Mouse (Mus musculus): ENCODE measurements around the gene Oaz2. TPM values are rescaled to one million over a fixed set of nuclear protein-coding genes. Genes with fewer than 3 reads are reported as not detected.

Gene Oaz2
- polyA plus RNA-seq, 1 experiment from 2014 or later: 258 TPM

GRCm38 (mm10) chr9:65630631-65631353, 37.0 kb upstream of the Oaz2 start:
- ATAC-seq (ENCODE audit: low FRiP score, low TSS enrichment) (peak; percentile 74), DNase-seq (peak; percentile 62)
- Histone ChIP-seq H3K27me3 (ENCODE audit: control insufficient read depth, insufficient read depth, low read length) (peaks cover 54% of the 10 kb centered on the region), H3K36me3 (ENCODE audit: control insufficient read depth, insufficient read depth, low read length) (no peaks in the 10 kb centered on the region), H3K4me1 (ENCODE audit: control insufficient read depth, insufficient read depth, low read length) (peaks cover 19% of the 10 kb centered on the region), H3K4me3 (replicated peaks; ENCODE audit: low read depth, low read length) (peak overlapping the region; percentile 64), H3K4me2 (ENCODE audit: low read length) (peak overlapping the region; percentile 97), H3K9me3 (ENCODE audit: control insufficient read depth, low read length) (no peaks in the 10 kb centered on the region), H3K27ac (replicated peaks; ENCODE audit: low read depth, low read length) (no peak overlapping the region), H3K9ac (replicated peaks; ENCODE audit: low read length) (peak overlapping the region; percentile 53)
- WGBS: under 1% methylated on average over 52 of the region's 78 CpGs

DNA sequence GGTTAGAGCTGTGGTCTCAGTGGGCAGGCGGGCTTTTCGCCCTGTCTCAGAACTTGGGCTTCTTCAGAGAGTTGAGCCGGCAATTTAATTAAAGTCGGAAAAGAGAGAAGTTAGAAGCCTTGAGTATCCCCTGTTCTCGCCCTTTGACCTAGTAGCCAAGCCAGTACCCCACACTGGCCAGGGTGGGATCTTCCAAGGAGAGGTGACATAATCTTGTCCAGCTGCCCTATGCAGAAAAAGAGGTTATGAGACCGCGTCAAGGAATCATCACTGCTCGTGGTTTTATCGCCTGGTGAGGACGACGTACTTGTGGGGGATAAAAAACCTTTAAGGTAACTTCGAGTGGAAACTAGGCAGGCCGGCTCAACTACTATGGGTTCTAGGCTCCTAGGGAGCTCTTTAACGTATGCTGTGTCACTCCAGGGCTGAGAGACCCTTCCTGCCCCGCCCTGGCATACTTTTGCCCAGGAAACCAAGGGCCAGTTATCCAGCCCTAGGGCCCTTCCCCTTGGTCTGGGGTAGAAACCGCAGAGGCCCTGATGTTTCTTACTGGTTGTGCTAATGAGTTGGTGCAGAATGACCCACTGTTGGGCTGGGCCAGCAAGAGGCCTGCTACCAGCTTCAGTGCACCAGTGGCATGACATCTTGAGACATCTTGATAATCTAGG, 36.3 kb upstream of the Oaz2 start:
- DNase-seq: no peak
- Histone ChIP-seq H3K9ac (replicated peaks; ENCODE audit: low read length) (peak overlapping the region; percentile 53; the same call in 1 of the 2 replicates), H3K27ac (replicated peaks; ENCODE audit: low read depth, low read length) (no peak overlapping the region), H3K4me1 (ENCODE audit: control insufficient read depth, insufficient read depth, low read length) (peaks cover 19% of the 10 kb centered on the region), H3K4me3 (replicated peaks; ENCODE audit: low read depth, low read length) (peak overlapping the region; percentile 64), H3K9me3 (ENCODE audit: control insufficient read depth, low read length) (no peaks in the 10 kb centered on the region), H3K27me3 (ENCODE audit: control insufficient read depth, insufficient read depth, low read length) (peaks cover 54% of the 10 kb centered on the region), H3K4me2 (ENCODE audit: low read length) (peak overlapping the region; percentile 97), H3K36me3 (ENCODE audit: control insufficient read depth, insufficient read depth, low read length) (no peaks in the 10 kb centered on the region)
- 16% methylated on average over 16 of the region's 16 CpGs for WGBS
- ATAC-seq (ENCODE audit: low FRiP score, low TSS enrichment): no peak

DNA sequence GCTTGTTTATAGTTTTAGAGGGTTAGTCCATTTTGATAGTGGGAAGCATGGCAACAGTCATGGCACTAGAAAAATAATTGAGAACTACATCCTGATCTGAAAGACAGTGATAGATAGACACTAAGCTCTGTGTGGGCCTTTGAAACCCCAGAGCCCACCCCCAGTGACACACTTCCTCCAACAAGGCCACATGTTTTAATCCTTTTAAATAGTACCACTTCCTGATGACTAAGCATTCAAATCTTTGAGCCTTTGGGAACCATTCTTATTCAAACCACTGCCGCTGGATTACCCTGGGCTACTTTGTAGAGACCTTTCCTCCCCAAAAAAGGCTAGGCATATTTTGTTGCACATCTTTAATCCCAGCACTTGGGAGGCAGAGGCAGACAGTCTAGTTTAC, 32.0 kb upstream of the Oaz2 start:
- Histone ChIP-seq H3K4me1 (ENCODE audit: control insufficient read depth, insufficient read depth, low read length) (0 out of 2 replicates have a peak, but pooled peaks cover 5% of the 10 kb centered on the region), H3K9me3 (ENCODE audit: control insufficient read depth, low read length) (no peaks in the 10 kb centered on the region), H3K9ac (replicated peaks; ENCODE audit: low read length) (no peak overlapping the region), H3K4me3 (replicated peaks; ENCODE audit: low read depth, low read length) (no peak overlapping the region), H3K27me3 (ENCODE audit: control insufficient read depth, insufficient read depth, low read length) (peaks cover 22% of the 10 kb centered on the region), H3K27ac (replicated peaks; ENCODE audit: low read depth, low read length) (no peak overlapping the region), H3K4me2 (ENCODE audit: low read length) (no peak overlapping the region), H3K36me3 (ENCODE audit: control insufficient read depth, insufficient read depth, low read length) (no peaks in the 10 kb centered on the region)
- ATAC-seq (ENCODE audit: low FRiP score, low TSS enrichment) (no peak), DNase-seq (no peak)
- WGBS: 41% methylated on average over 1 of the region's 1 CpGs

DNA sequence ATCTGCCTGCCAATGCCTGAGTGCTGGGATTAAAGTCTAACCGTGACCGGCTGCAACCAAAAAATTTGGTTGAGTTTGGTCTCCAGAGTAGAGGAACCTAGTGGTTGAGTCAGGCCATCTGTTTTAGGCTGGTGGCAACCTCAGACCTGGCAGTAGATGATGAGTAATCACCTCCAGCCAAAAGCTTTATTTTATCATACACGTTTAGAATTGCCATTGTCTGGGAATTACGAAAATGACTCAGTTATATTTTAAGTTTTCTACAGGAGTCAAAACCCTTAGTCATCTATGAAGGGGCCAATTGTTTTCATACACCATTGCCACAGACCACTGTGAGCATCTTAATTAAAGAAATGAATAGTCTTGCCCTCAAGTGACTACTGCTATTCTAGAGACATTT, 30.9 kb upstream of the Oaz2 start:
- Histone ChIP-seq H3K4me2 (ENCODE audit: low read length) (no peak overlapping the region), H3K27ac (replicated peaks; ENCODE audit: low read depth, low read length) (no peak overlapping the region), H3K4me1 (ENCODE audit: control insufficient read depth, insufficient read depth, low read length) (no peaks in the 10 kb centered on the region), H3K9ac (replicated peaks; ENCODE audit: low read length) (no peak overlapping the region), H3K36me3 (ENCODE audit: control insufficient read depth, insufficient read depth, low read length) (no peaks in the 10 kb centered on the region), H3K4me3 (replicated peaks; ENCODE audit: low read depth, low read length) (no peak overlapping the region), H3K27me3 (ENCODE audit: control insufficient read depth, insufficient read depth, low read length) (peaks cover 10% of the 10 kb centered on the region), H3K9me3 (ENCODE audit: control insufficient read depth, low read length) (no peaks in the 10 kb centered on the region)
- ATAC-seq (ENCODE audit: low FRiP score, low TSS enrichment): no peak
- 90% methylated on average over 4 of the region's 4 CpGs for whole genome bisulfite sequencing
- no peak for DNase-seq

GRCm38 (mm10) chr9:65639065-65639464, 28.7 kb upstream of the Oaz2 start:
- no peak for DNase-seq
- H3K27me3 ChIP-seq (ENCODE audit: control insufficient read depth, insufficient read depth, low read length): no peaks in the 10 kb centered on the region
- H3K4me2 ChIP-seq (ENCODE audit: low read length): no peak overlapping the region
- H3K36me3 ChIP-seq (ENCODE audit: control insufficient read depth, insufficient read depth, low read length): no peaks in the 10 kb centered on the region
- no peak overlapping the region for H3K27ac ChIP-seq (replicated peaks; ENCODE audit: low read depth, low read length)
- ATAC-seq (ENCODE audit: low FRiP score, low TSS enrichment): no peak
- WGBS: 69% methylated on average over 5 of the region's 5 CpGs
- H3K4me1 ChIP-seq (ENCODE audit: control insufficient read depth, insufficient read depth, low read length): no peaks in the 10 kb centered on the region
- no peak overlapping the region for H3K9ac ChIP-seq (replicated peaks; ENCODE audit: low read length)
- H3K4me3 ChIP-seq (replicated peaks; ENCODE audit: low read depth, low read length): no peak overlapping the region
- H3K9me3 ChIP-seq (ENCODE audit: control insufficient read depth, low read length): no peaks in the 10 kb centered on the region

DNA sequence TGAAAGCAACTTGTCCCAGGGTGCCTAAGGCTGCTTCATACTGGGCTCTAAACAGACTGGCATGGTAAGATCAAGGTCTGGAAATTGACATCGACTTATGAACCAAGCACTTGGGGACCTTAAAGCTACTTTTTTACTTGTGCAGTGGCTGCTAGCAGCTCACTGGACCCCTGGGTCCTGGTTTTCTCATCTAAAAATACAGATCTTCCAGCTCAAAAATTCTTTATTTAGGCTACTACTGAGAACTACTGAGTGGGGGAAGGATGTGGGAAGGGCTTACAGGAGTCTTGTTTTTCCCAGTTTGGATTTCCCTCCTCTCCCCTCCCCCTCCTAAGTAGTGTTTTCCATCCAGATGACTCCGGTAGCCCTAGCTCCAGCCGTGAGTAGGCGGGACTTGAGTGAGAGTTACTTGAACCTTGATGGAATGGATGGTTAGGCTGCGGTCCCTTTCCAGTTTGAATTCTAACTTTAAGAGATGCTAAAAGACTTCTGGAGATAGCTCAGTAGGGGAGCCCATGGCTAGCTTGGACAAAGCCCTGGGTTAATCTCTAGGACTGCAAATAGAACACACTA, 26.9 kb upstream of the Oaz2 start:
- no peaks in the 10 kb centered on the region for H3K4me1 ChIP-seq (ENCODE audit: control insufficient read depth, insufficient read depth, low read length)
- H3K4me2 ChIP-seq (ENCODE audit: low read length): no peak overlapping the region
- no peak overlapping the region for H3K27ac ChIP-seq (replicated peaks; ENCODE audit: low read depth, low read length)
- no peaks in the 10 kb centered on the region for H3K9me3 ChIP-seq (ENCODE audit: control insufficient read depth, low read length)
- no peaks in the 10 kb centered on the region for H3K27me3 ChIP-seq (ENCODE audit: control insufficient read depth, insufficient read depth, low read length)
- no peak overlapping the region for H3K4me3 ChIP-seq (replicated peaks; ENCODE audit: low read depth, low read length)
- 10% methylated on average over 5 of the region's 5 CpGs for WGBS
- H3K9ac ChIP-seq (replicated peaks; ENCODE audit: low read length): no peak overlapping the region
- no peak for ATAC-seq (ENCODE audit: low FRiP score, low TSS enrichment)
- no peaks in the 10 kb centered on the region for H3K36me3 ChIP-seq (ENCODE audit: control insufficient read depth, insufficient read depth, low read length)
- DNase-seq: peak; percentile 10

DNA sequence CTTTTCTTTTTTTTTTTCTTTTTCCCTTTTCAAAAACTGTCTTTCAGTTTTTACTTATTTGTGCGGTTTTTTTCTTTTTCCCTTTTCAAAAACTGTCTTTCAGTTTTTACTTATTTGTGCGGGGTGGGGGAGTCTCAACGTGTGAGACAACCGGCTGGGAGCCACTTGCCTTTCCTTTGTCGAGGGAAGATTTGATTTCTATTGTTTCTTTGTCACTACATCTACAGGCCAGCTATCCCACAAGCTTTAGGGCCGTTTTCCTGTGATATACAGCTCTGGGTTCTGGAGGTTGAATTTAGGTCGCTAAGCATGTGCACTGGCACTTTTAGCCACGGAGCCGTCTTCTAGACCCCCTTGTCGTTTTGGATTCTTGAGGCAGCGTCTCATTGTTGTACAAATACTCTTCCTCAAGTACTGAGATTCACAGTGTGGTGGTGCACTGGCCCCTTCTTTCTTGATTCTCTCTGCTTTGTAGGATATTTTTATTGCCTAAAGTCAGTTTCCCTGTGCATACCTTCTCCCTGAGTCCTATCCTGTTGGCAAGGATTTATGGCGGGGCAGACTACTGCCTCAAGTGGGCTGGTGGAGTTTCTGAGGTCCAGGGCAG, 26.3 kb upstream of the Oaz2 start:
- Histone ChIP-seq H3K4me2 (ENCODE audit: low read length) (no peak overlapping the region), H3K9me3 (ENCODE audit: control insufficient read depth, low read length) (no peaks in the 10 kb centered on the region), H3K4me1 (ENCODE audit: control insufficient read depth, insufficient read depth, low read length) (no peaks in the 10 kb centered on the region), H3K27me3 (ENCODE audit: control insufficient read depth, insufficient read depth, low read length) (no peaks in the 10 kb centered on the region), H3K36me3 (ENCODE audit: control insufficient read depth, insufficient read depth, low read length) (no peaks in the 10 kb centered on the region), H3K27ac (replicated peaks; ENCODE audit: low read depth, low read length) (no peak overlapping the region), H3K4me3 (replicated peaks; ENCODE audit: low read depth, low read length) (no peak overlapping the region), H3K9ac (replicated peaks; ENCODE audit: low read length) (no peak overlapping the region)
- ATAC-seq (ENCODE audit: low FRiP score, low TSS enrichment): no peak
- DNase-seq: no peak
- 8% methylated on average over 12 of the region's 12 CpGs for WGBS

DNA sequence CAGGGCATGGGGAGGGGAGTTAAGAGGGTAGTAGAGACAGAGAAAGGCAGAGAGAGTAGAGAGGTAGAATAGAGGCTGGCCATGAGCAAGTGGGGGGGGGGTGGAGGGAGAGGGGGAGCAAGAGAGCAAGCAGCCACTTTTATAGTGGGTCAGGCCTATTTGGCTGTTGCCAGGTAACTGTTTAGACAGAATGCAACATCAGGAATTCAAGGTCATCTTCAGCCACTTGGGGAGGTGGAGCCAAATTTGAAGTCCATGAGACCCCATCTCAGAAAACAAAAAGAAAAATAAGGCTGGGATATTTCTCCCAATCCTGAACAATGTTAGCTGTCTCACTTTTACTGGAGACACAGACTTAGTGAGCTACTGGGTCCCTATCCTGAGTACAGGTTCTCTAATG, 25.3 kb upstream of the Oaz2 start:
- no peak overlapping the region for H3K4me3 ChIP-seq (replicated peaks; ENCODE audit: low read depth, low read length)
- ATAC-seq (ENCODE audit: low FRiP score, low TSS enrichment) (no peak), DNase-seq (no peak)
- no peaks in the 10 kb centered on the region for H3K27me3 ChIP-seq (ENCODE audit: control insufficient read depth, insufficient read depth, low read length)
- no peaks in the 10 kb centered on the region for H3K4me1 ChIP-seq (ENCODE audit: control insufficient read depth, insufficient read depth, low read length)
- no peak overlapping the region for H3K4me2 ChIP-seq (ENCODE audit: low read length)
- H3K9ac ChIP-seq (replicated peaks; ENCODE audit: low read length): no peak overlapping the region
- H3K27ac ChIP-seq (replicated peaks; ENCODE audit: low read depth, low read length): no peak overlapping the region
- H3K9me3 ChIP-seq (ENCODE audit: control insufficient read depth, low read length): no peaks in the 10 kb centered on the region
- H3K36me3 ChIP-seq (ENCODE audit: control insufficient read depth, insufficient read depth, low read length): no peaks in the 10 kb centered on the region
